Comparison of ENCODE assay signal across 8 mouse cellular contexts in the genomic region with DNA sequence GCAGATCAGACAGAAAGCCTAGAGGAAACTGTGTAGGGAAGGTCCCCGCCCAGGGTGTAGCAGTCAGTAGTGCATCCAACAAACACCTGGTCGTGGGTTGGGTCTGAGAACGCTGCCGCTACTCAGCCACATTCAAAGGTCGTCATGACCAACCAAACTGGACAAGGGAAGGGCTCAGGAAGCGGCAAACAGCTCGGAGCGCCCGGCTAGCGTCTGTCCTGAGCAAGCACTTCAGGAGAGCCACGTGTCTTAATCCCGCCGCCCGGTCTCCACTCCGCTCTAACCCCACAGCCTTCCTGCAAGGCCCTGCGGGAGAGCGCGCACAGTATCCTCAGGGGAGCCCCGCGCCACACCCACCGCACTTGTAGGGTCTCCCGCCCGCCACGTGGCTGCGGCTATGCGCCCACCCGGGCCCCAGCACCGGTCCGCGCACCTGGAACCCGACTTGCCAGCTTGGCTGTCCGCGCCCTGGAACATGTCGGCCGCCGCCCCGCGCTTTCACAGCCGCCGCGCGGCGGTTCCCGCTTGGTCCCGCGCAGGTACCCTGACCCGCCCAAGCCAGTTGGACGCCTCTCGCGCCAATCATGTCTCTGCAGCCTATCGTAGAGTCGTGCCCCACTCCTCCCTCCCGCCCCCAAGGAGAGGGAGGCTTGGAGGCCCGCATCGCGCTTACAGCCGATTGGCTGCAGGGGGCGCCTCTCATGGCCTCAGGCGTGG. TPM values are rescaled to one million over a fixed set of nuclear protein-coding genes. Genes with fewer than 3 reads are reported as not detected.
DNase-seq lines count a peak whose midpoint lies in the region; ATAC-seq and TF ChIP-seq lines count a peak whose summit lies in the region.

Gene Jpt2 (minus strand): TSS at position 555 of the 717 bp plus-strand sequence.

- TF ChIP-seq CTCF in brain, embryonic 14.5 days (IDR thresholded peaks at IDR 0.05; ENCODE audit: borderline replicate concordance, extremely low read depth, insufficient read depth, insufficient read length) = peak; percentile 52; the same call in 1 of the 2 replicates

- peak within 1 kb of the TSS; percentile 82 for H3K27ac ChIP-seq in heart, embryonic 13.5 days (replicated peaks)
- H3K27ac ChIP-seq in liver, embryonic 11.5 days (ENCODE audit: low read depth, low read length) = peak within 1 kb of the TSS; percentile 82

- TF ChIP-seq POLR2A in brain, embryonic 14.5 days (IDR thresholded peaks at IDR 0.05; ENCODE audit: borderline replicate concordance, extremely low read depth, insufficient read depth, insufficient read length, poor library complexity, severe bottlenecking) = peak; percentile 91
- TF ChIP-seq POLR2A in myocyte (IDR thresholded peaks at IDR 0.05; ENCODE audit: insufficient read length, low read depth) = peak; percentile 53

- peaks cover 35% of the 10 kb centered on the region for H3K79me2 ChIP-seq in myocyte (ENCODE audit: control insufficient read depth, insufficient read depth)

- no peaks in the 10 kb centered on the region for H3K27me3 ChIP-seq in heart, embryonic 13.5 days (replicated peaks)
- H3K27me3 ChIP-seq in liver, embryonic 11.5 days (replicated peaks; ENCODE audit: control insufficient read depth, insufficient read depth, low read length) = no peaks in the 10 kb centered on the region
- H3K27me3 ChIP-seq in myocyte (ENCODE audit: control insufficient read depth, insufficient read depth, insufficient read length) = no peaks in the 10 kb centered on the region

- under 1% methylated on average over 52 of the region's 59 CpGs for WGBS in heart, embryonic 13.5 days
- WGBS in liver, embryonic 11.5 days = under 1% methylated on average over 57 of the region's 59 CpGs

- H3K9me3 ChIP-seq in heart, embryonic 13.5 days = no peaks in the 10 kb centered on the region
- H3K9me3 ChIP-seq in liver, embryonic 11.5 days (ENCODE audit: control insufficient read depth, low read length) = no peaks in the 10 kb centered on the region

- peak within 1 kb of the TSS; percentile 63 for H3ac ChIP-seq in myocyte (ENCODE audit: control insufficient read depth, insufficient read length)

- H3K4me1 ChIP-seq in heart, embryonic 13.5 days = peaks cover 16% of the 10 kb centered on the region
- H3K4me1 ChIP-seq in liver, embryonic 11.5 days (replicated peaks; ENCODE audit: control insufficient read depth, insufficient read depth, low read length) = peaks cover 9% of the 10 kb centered on the region

- ATAC-seq in erythroblast, adult 5-6 weeks (replicated peaks; ENCODE audit: low FRiP score, poor library complexity, severe bottlenecking) = peak; percentile 97
- peak; percentile 99 for ATAC-seq in heart, embryonic 13.5 days (ENCODE audit: extremely low read depth, insufficient number of reproducible peaks, low FRiP score, low TSS enrichment)
- ATAC-seq in liver, embryonic 11.5 days (replicated peaks; ENCODE audit: low FRiP score) = peak; percentile 100

- peak within 1 kb of the TSS; percentile 91 for H3K9ac ChIP-seq in heart, embryonic 13.5 days
- peak within 1 kb of the TSS; percentile 96 for H3K9ac ChIP-seq in liver, embryonic 11.5 days (ENCODE audit: low read depth, low read length)

- peaks cover 55% of the 10 kb centered on the region for H3K36me3 ChIP-seq in heart, embryonic 13.5 days
- H3K36me3 ChIP-seq in liver, embryonic 11.5 days (ENCODE audit: control insufficient read depth, insufficient read depth, low read length) = peaks cover 28% of the 10 kb centered on the region
- peaks cover 18% of the 10 kb centered on the region for H3K36me3 ChIP-seq in myocyte (ENCODE audit: control insufficient read depth, insufficient read depth)

- DNase-seq in CD4-positive, CD25-positive, alpha-beta regulatory T cell, adult 2 months (ENCODE audit: low read depth, low spot score) = peak; percentile 98
- peak; percentile 99 for DNase-seq in brain, embryonic 14.5 days (ENCODE audit: low read depth)
- peak; percentile 99 for DNase-seq in kidney, postnatal 10 days
- peak; percentile 98 for DNase-seq in liver, embryonic 11.5 days (ENCODE audit: low spot score)
- peak; percentile 97 to 98 for DNase-seq in spleen, postnatal 4 days (ENCODE audit: low spot score in 2 of 2)

- H3K4me3 ChIP-seq in heart, embryonic 13.5 days = peak within 1 kb of the TSS; percentile 86
- H3K4me3 ChIP-seq in liver, embryonic 11.5 days (ENCODE audit: low read depth, low read length) = peak within 1 kb of the TSS; percentile 94
- H3K4me3 ChIP-seq in myocyte = peak within 1 kb of the TSS; percentile 58

- peak within 1 kb of the TSS; percentile 73 for H3K4me2 ChIP-seq in heart, embryonic 13.5 days
- peak within 1 kb of the TSS; percentile 90 for H3K4me2 ChIP-seq in liver, embryonic 11.5 days
- peak within 1 kb of the TSS; percentile 90 for H3K4me2 ChIP-seq in myocyte (ENCODE audit: low read depth)

TF ChIP-seq in myocyte, 11 proteins besides CTCF, POLR2A, EP300 and RAD21:
- no peak for TF ChIP-seq USF1 (IDR thresholded peaks at IDR 0.05; ENCODE audit: low read depth)
- TF ChIP-seq MYOG (IDR thresholded peaks at IDR 0.05; ENCODE audit: control insufficient read depth in 1 of 3, insufficient read depth in 1 of 3, insufficient read length in 2 of 3, low read depth in 2 of 3) = no peak
- no peak for TF ChIP-seq MAX (IDR thresholded peaks at IDR 0.05; ENCODE audit: low read depth)
- TF ChIP-seq E2F4 (IDR thresholded peaks at IDR 0.05; ENCODE audit: insufficient read depth) = peak; percentile 34
- TF ChIP-seq SRF (IDR thresholded peaks at IDR 0.05; ENCODE audit: control insufficient read depth, insufficient read length, low read depth) = no peak
- TF ChIP-seq TCF3 (IDR thresholded peaks at IDR 0.05; ENCODE audit: insufficient read length, low read depth) = no peak
- peak; percentile 72 for TF ChIP-seq POLR2AphosphoS2 (IDR thresholded peaks at IDR 0.05; ENCODE audit: insufficient read length, low read depth)
- TF ChIP-seq REST (IDR thresholded peaks at IDR 0.05; ENCODE audit: insufficient read depth, insufficient read length) = no peak
- no peak for TF ChIP-seq MYOD1 (IDR thresholded peaks at IDR 0.05; ENCODE audit: control insufficient read depth in 1 of 3, insufficient read length in 2 of 3, low read depth in 2 of 3)

RNA-seq across cellular contexts. Expression of gene Jpt2, which starts in this region (rescaled TPM):
- polyA plus RNA-seq in brain, embryonic 14.5 days (2012; rRNA removed) = 62.9 and 65.5 TPM in 2 replicates
- total RNA-seq in erythroblast, adult 5-6 weeks (2015; ENCODE audit: low replicate concordance) = 20.8 and 28.6 TPM in 2 replicates
- total RNA-seq in erythroblast, adult 5-6 weeks (2017; ENCODE audit: low replicate concordance) = 22.9 and 40.1 TPM in 2 replicates
- polyA plus RNA-seq in heart, embryonic 13.5 days (2015; fragmentation: Nextera tagmentation; extraction: Ambion mirVana) = 122 and 123 TPM in 2 replicates
- 164 and 168 TPM in 2 replicates for polyA plus RNA-seq in liver, embryonic 11.5 days (2014; fragmentation: Nextera tagmentation; extraction: Ambion mirVana)
- 16.3 TPM for polyA plus RNA-seq in myocyte (2012; fragmentation: generic; extraction: Trizol)

Comparison
In these comparisons a context has a peak if more than half of its experiments do, and no peak if none do; other contexts are left out.
1. Peak in every context shown above with its lines: DNase-seq, ATAC-seq, H3K4me3 ChIP-seq and H3K27ac ChIP-seq.